Mouse (Mus musculus): Measurements from ENCODE around the gene Smim14. TPM values are rescaled to one million over a fixed set of nuclear protein-coding genes. Genes with fewer than 3 reads are reported as not detected.

The Smim14 gene
- 100 to 1,000 TPM; 149 to 159 TPM for total RNA-seq (2021)
- long read RNA-seq, experiment 1, full-length matches to known transcripts: 73 of 141 reads
- long read RNA-seq, experiment 1, partial matches to known transcripts: 21 of 141 reads
- long read RNA-seq, experiment 1, other reads (novel, unspliced or antisense): 47 of 141 reads
- long read RNA-seq, experiment 2, full-length matches to known transcripts: 116 of 202 reads
- long read RNA-seq, experiment 2, partial matches to known transcripts: 19 of 202 reads
- long read RNA-seq, experiment 2, other reads (novel, unspliced or antisense): 67 of 202 reads

DNA sequence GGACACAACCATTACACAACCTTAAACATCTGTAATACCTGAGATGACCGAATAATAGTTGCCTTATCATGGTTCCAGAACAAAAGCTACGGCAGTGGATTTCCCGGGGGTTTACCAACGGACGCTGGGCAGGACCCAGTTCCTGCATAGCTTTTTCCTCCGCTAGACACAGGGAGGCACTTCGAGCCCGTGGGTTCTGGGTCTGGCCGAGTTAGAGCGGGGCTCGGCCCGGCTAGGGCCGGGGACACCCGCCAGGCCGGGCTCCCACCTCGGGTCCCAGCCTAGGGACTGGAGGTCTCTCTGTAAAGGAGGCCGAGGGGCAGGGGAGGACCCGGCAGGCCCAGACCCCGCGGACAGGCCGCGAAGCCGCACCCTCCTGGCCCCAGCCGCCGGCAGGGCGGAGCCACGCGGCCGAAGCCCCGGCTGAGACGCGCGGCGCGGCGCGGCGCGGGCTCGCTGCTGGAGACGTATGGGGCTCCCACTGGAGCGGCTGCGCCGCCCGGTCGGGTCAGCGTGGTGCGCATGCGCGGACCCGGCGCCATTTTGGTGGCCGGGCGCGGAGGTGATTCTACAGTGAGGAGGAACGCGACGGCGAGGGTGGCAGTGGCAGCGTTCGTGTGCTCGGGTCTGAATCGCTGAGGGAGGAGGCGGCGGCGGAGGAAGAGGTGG lies at the start of gene Smim14, which contains the start of gene Ube2k:
Gene Smim14 (minus strand): TSS at position 434 of the 669 bp plus-strand sequence.
Gene Ube2k (plus strand): TSS at position 483 of the 669 bp plus-strand sequence.
- peak within 1 kb of the TSS; percentile 94 for H3K27ac ChIP-seq
- DNase-seq (ENCODE audit: low spot score in 2 of 2): peak; percentile 90 to 95
- H3K4me3 ChIP-seq: peak within 1 kb of the TSS; percentile 93
- peak; percentile 50 for TF ChIP-seq CTCF (conservative IDR thresholded peaks at IDR 0.05)

DNA sequence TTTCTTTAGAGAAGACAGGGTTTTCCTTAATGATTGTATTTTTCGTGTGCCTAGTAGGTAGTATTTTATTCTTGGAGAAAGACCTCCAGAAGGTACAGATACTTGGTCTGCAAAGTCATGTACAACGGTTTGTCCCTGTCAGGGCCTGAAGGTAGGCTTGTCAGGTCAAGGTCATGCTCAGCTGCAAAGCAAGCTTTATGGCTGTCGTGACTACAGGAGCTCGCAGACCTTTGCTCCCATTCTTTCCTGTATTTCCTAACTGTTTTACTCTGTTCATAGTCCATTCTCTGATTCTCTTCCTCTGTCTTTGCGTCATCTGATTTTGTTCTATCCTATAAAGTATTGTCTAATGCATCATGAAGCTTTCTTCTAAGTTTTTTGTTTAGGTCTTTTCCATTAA lies 49.3 kb upstream of the Smim14 start:
- Histone ChIP-seq H3K27ac (no peak overlapping the region), H3K4me3 (no peak overlapping the region)
- DNase-seq (ENCODE audit: low spot score in 2 of 2): no peak
- TF ChIP-seq CTCF (conservative IDR thresholded peaks at IDR 0.05): no peak

DNA sequence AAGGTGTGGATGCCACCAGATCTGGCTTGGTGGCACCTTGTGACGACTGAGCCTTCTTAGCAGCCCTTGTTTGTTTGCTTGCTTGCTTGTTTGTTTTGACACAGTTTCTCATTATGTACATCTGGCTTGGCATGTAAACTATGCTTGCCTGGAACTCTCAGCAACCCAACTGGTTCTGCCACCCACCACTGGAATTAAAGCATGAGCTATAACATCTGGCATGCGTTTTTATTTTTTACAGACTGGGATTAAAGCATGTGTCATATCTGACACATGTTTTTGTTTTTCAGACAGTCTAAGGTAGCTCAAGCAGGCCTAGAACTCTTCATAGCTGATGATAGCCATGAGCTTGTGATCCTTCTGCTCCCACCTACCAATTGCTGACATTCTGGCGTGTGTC lies 41.6 kb upstream of the Smim14 start:
- Histone ChIP-seq H3K27ac (peak overlapping the region; percentile 59; the same call in 1 of the 2 replicates), H3K4me3 (no peak overlapping the region)
- TF ChIP-seq CTCF (conservative IDR thresholded peaks at IDR 0.05): no peak
- no peak for DNase-seq (ENCODE audit: low spot score in 2 of 2)

DNA sequence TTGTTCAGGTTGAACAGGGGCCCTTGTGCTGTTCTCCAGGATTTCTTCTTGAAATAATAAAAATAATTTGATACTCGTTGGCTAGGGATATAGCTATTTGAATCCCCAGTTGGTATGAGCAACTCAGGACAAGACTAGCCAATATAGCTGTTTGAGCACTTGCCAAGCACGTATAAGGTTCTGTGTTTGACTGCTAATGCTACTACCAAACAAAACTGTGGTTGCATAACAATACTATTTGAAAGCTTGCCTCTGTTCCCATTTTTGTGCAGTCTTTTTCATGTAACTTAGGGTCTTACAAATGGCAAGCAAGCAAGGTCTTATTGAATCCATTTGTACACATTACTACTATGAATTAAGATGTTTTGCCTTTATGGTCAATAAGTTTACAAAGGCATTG lies 38.9 kb upstream of the Smim14 start:
- no peak overlapping the region for H3K27ac ChIP-seq
- no peak for TF ChIP-seq CTCF (conservative IDR thresholded peaks at IDR 0.05)
- no peak overlapping the region for H3K4me3 ChIP-seq
- DNase-seq (ENCODE audit: low spot score in 2 of 2): no peak

DNA sequence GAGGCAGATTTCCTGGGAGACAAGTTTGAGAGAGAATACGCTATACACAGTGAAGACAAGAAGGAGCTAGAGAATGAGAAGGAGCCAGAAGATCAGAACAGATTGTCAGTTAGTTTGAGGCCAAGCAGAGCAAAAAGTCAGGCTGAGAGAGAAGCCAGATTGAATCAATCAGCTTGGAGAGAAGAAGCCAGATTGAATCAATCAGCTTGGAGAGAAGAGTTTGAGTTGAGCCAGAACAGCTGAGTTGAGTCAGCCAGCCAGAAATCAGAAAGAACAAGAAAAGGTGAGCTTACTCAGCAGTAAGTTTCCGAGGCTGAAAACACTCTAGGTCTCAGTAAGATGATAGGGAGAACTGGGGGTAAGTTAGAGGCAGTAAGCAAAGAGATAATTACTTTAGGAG lies 37.9 kb upstream of the Smim14 start:
- H3K27ac ChIP-seq: no peak overlapping the region
- no peak for DNase-seq (ENCODE audit: low spot score in 2 of 2)

DNA sequence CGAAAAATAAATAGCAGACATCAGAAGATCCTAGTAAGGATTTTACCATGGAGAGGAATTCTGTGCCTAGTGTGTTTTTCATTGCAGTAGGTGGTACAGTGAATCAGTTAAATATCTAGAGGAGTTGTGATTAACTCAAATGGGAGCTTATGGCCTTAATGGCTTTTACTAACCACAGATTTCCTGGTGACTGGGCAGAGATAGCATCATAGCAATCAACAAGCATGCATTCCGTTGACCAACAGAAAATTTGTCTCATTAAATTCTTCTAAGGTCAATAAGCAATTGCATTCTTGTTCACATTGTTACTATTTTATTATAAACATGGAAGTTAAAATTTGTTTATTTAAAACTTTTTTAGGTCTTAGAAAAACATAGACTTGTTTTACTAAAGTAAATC lies 28.5 kb upstream of the Smim14 start:
- Histone ChIP-seq H3K27ac (no peak overlapping the region), H3K4me3 (no peak overlapping the region)
- no peak for TF ChIP-seq CTCF (conservative IDR thresholded peaks at IDR 0.05)
- DNase-seq (ENCODE audit: low spot score in 2 of 2): no peak

More for the DNA sequence above, 37.9 kb upstream of the Smim14 start:
- no peak for TF ChIP-seq CTCF (conservative IDR thresholded peaks at IDR 0.05)
- H3K4me3 ChIP-seq: no peak overlapping the region

DNA sequence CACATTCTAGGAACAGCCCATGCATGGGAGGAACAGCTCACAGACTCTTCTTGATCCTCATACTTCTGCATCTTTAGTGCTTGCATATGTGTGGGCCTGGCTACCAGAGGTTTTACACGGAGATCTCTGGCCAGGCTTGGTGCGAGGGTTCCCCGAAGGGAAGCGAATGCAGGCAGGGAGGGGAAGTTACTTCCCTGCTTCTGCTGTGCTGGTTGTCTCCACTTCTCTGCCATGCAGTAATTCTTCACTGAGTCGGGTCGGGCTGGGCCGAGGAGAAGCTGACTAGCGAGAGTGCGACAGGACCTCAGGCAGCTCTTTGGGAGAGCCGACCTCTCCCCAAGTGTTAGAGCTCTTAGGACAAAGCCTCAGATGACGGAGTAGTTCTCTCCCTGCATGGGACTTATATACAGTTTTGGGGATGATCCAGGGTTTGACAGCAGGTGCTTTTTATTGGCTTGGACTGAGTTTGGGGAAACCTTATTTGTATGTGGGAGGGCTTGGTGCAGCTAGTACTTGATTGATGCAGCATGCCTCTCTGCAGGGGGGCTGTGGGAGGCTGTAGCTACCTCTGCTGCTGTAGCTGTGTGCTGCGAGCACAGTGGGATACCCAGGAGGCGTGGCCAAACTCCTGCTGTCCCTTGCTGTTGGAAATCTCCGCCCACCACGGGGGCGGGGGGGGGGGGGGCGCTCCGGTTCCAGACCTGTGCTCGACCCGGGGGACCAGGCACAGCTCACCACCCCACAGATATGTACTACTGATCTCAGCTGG lies 24.3 kb upstream of the Smim14 start:
- TF ChIP-seq CTCF (conservative IDR thresholded peaks at IDR 0.05): no peak
- Histone ChIP-seq H3K27ac (no peak overlapping the region), H3K4me3 (no peak overlapping the region)
- DNase-seq (ENCODE audit: low spot score in 2 of 2): peak in 1 of 2 experiments; percentile 16

DNA sequence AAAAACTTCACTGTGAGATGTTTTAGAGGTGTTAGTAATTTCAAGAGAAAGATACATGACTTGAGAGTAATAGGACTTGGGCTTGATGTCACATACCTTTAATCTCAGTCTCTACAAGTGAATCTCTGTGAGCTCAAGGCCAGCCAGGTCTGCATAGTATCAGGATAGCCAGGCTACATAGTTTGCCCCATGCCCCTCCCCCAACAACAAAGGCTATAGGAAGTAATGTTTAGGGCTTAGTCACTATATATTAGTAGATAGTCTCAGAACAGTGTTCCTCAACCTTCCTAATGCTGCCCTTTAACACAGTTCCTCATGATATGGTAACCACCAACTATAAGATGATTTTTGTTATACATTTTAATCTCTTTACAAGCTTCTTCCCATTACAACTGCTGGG lies 20.1 kb upstream of the Smim14 start:
- DNase-seq (ENCODE audit: low spot score in 2 of 2): no peak
- TF ChIP-seq CTCF (conservative IDR thresholded peaks at IDR 0.05): no peak
- no peak overlapping the region for H3K27ac ChIP-seq
- no peak overlapping the region for H3K4me3 ChIP-seq

DNA sequence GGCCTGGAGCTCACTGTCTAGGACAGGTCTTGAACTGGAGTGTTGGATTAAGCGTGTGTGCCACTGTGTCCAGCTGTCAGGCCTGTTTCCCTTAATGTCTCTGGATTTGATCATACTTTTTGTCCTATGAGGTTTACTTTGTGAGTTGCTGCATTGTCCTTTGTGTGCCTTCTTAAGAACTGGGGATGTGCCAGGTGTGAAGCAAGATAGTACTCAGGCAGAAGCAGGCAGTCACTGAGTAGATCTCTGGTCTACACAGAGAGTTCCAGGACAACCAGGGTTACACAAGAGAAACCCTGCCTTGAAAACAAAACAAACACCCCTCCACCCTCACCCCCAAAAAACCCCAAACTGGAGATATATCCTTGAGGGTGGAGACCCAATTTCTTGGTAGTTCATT lies 12.7 kb upstream of the Smim14 start:
- H3K4me3 ChIP-seq: no peak overlapping the region
- DNase-seq (ENCODE audit: low spot score in 2 of 2): no peak
- no peak overlapping the region for H3K27ac ChIP-seq
- no peak for TF ChIP-seq CTCF (conservative IDR thresholded peaks at IDR 0.05)

DNA sequence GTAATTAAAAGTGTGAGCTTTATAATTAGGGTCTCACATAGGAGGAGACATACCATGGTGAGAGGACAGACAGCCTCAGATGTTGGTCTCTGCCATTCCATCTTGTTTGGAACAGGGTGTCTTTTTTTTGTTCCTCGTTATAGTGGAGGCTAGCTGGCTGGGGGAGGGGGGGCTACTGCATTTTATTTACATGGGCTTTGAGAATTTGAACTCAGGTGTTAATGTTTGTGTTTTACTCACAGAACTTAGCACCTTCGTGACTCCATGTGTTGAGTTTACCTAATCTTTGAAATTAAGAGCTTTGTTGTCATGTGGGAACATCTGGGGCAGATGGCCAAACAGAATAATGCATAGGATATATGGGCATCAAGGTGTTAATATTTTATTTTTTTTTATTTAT lies 7.6 kb upstream of the Smim14 start:
- no peak for DNase-seq (ENCODE audit: low spot score in 2 of 2)
- H3K4me3 ChIP-seq: no peak overlapping the region
- H3K27ac ChIP-seq: no peak overlapping the region
- TF ChIP-seq CTCF (conservative IDR thresholded peaks at IDR 0.05): no peak

DNA sequence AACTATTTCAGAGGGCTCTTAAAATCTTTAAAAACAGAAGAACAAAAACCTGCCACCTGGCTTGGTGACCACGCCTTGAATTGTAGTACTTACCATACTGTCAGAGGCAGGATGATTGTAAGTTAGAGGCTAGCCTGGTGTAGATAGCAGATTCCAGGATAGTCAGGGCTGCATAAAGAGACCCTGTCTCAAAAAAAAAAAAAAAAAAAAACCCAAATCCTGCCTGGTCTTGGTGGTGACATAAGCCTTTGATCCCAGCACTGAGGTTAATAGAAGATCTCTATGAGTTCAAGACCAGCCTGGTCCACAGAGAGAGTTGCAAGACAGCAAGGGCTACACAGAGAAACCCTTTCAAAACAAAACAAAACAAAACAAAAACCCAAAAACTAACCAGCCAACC lies 6.5 kb upstream of the Smim14 start:
- no peak for TF ChIP-seq CTCF (conservative IDR thresholded peaks at IDR 0.05)
- H3K4me3 ChIP-seq: no peak overlapping the region
- no peak overlapping the region for H3K27ac ChIP-seq
- no peak for DNase-seq (ENCODE audit: low spot score in 2 of 2)

DNA sequence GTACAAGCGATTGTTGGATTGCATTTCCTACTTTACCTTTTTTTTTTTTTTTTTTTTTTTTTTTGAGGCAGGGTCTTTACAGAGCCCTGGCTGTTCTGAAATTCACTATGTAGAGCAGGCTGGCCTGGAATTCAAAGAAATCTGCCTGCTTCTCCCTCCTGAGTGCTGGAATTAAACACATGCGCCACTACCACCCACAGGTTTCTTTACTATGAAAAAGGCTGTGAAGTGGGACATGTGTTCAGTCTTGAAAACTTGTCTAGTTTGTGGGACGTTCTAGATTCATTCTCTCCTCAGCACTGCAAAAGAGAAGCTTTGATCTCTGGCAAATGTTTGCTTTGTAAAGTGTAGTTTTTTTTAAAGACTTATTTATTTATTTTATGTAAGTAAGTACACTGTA lies 4.9 kb upstream of the Smim14 start:
- DNase-seq (ENCODE audit: low spot score in 2 of 2): no peak
- no peak for TF ChIP-seq CTCF (conservative IDR thresholded peaks at IDR 0.05)
- H3K27ac ChIP-seq: no peak overlapping the region
- no peak overlapping the region for H3K4me3 ChIP-seq

DNA sequence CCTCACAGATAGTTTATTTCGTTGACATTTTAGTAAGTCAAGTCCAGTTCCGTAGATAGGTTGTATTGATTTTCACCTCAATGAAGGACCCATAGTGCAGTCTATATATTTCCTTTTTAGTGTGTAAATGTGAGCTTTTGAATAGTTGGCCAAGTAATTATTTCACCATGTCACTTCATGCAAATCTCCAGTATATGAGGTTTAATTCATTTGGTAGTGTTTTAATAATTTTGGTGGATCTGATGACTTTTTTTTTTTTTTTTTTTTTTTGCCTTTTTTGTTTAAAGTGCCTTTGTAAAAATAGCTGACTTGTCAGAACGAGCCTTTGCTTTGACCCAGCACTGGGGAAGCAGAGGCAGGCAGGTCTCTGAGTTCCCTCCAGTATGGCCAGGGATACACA lies 2.8 kb upstream of the Smim14 start:
- Histone ChIP-seq H3K4me3 (no peak overlapping the region), H3K27ac (no peak overlapping the region)
- DNase-seq (ENCODE audit: low spot score in 2 of 2): no peak
- TF ChIP-seq CTCF (conservative IDR thresholded peaks at IDR 0.05): no peak

Data from layer of hippocampus, adult 2 months (tissue).